Mouse (Mus musculus): ENCODE measurements around the gene Slc38a3. TPM values are rescaled to one million over a fixed set of nuclear protein-coding genes. Genes with fewer than 3 reads are reported as not detected.

Gene Slc38a3
- polyA plus RNA-seq (2017; shearing (Covaris generic)), result not detected

GRCm38 (mm10) chr9:107669480-107669945 is at the start of gene Slc38a3:
TSS of gene Slc38a3 (minus strand) at chr9:107669530.

GRCm38 (mm10) chr9:107709697-107710483 is 40.6 kb upstream of the Slc38a3 start, which contains the start of gene Sema3f:
TSS of gene Sema3f (minus strand) at chr9:107710475.

GRCm38 (mm10) chr9:107679501-107679900 is 10.2 kb upstream of the Slc38a3 start, which contains the start of gene Gnat1:
TSS of gene Gnat1 (minus strand) at chr9:107679712.

GRCm38 (mm10) chr9:107635279-107636028 is 33.9 kb downstream of the Slc38a3 start, which contains the start of gene Gnai2:
TSS of gene Gnai2 (minus strand) at chr9:107635367.

GRCm38 (mm10) chr9:107608741-107609432 is 60.4 kb downstream of the Slc38a3 start, which contains the start of gene Sema3b:
TSS of gene Sema3b (minus strand) at chr9:107609229.

Other genes starting within 250 kb of the Slc38a3 start
- gene Tmem115, start 135.6 kb downstream of the Slc38a3 start, polyA plus RNA-seq (2017; shearing (Covaris generic)), result 54.4 TPM
- 66.6 TPM for gene Cyb561d2, start 127.3 kb downstream of the Slc38a3 start, polyA plus RNA-seq (2017; shearing (Covaris generic))
- 64.2 TPM for gene Nprl2, start 127.3 kb downstream of the Slc38a3 start, polyA plus RNA-seq (2017; shearing (Covaris generic))
- gene Zmynd10, start 122.2 kb downstream of the Slc38a3 start, polyA plus RNA-seq (2017; shearing (Covaris generic)), result 3.3 TPM
- gene Rassf1, start 118.0 kb downstream of the Slc38a3 start, polyA plus RNA-seq (2017; shearing (Covaris generic)), result 88.1 TPM
- 9.4 TPM for gene Tusc2, start 106.3 kb downstream of the Slc38a3 start, polyA plus RNA-seq (2017; shearing (Covaris generic))
- gene Hyal2, start 101.6 kb downstream of the Slc38a3 start, polyA plus RNA-seq (2017; shearing (Covaris generic)), result 16.6 TPM
- 6.5 TPM for gene Hyal1, start 92.6 kb downstream of the Slc38a3 start, polyA plus RNA-seq (2017; shearing (Covaris generic))
- gene Naa80, start 90.6 kb downstream of the Slc38a3 start, polyA plus RNA-seq (2017; shearing (Covaris generic)), result 23.5 TPM
- gene Hyal3, start 88.7 kb downstream of the Slc38a3 start, polyA plus RNA-seq (2017; shearing (Covaris generic)), result 0.65 TPM
- gene Ifrd2, start 81.9 kb downstream of the Slc38a3 start, polyA plus RNA-seq (2017; shearing (Covaris generic)), result 23.7 TPM
- gene Sema3b, start 60.3 kb downstream of the Slc38a3 start, polyA plus RNA-seq (2017; shearing (Covaris generic)), result not detected
- 271 TPM for gene Gnai2, start 34.2 kb downstream of the Slc38a3 start, polyA plus RNA-seq (2017; shearing (Covaris generic))
- 0.50 TPM for gene Gnat1, start 10.2 kb upstream of the Slc38a3 start, polyA plus RNA-seq (2017; shearing (Covaris generic))
- gene Sema3f, start 40.9 kb upstream of the Slc38a3 start, polyA plus RNA-seq (2017; shearing (Covaris generic)), result not detected
- gene Rbm5, start 101.5 kb upstream of the Slc38a3 start, polyA plus RNA-seq (2017; shearing (Covaris generic)), result 359 TPM
- 118 TPM for gene Rbm6, start 203.7 kb upstream of the Slc38a3 start, polyA plus RNA-seq (2017; shearing (Covaris generic))
- 24.2 TPM for gene Mon1a, start 218.6 kb upstream of the Slc38a3 start, polyA plus RNA-seq (2017; shearing (Covaris generic))
- gene Mst1r, start 237.3 kb upstream of the Slc38a3 start, polyA plus RNA-seq (2017; shearing (Covaris generic)), result not detected